Mouse (Mus musculus) E14TG2a.4 (cell line): ENCODE data around the gene Copb1.
A peak's percentile ranks its signal among the peaks of the same experiment; 100 is the strongest.

Source experiments
- H3K27me3 ChIP-seq: 2 replicates; pipeline ENCODE4 v1.6.1; 2014; ENCODE audit warnings: low read length, control low read depth; ENCODE audit not compliant: insufficient read depth
- H3K36me3 ChIP-seq: 2 replicates; pipeline ENCODE4 v1.6.1; 2014; ENCODE audit warnings: low read length, control low read depth; ENCODE audit not compliant: insufficient read depth
- H3K4me1 ChIP-seq: replicated peaks from 2 replicates; pipeline ENCODE4 v1.6.1; 2014; ENCODE audit warnings: low read depth, low read length, control low read depth
- H3K4me3 ChIP-seq: replicated peaks from 2 replicates; pipeline ENCODE4 v1.5.1; 2014; ENCODE audit warnings: mild to moderate bottlenecking, low read length
- H3K9me3 ChIP-seq: 2 replicates; pipeline ENCODE4 v1.6.1; 2014; ENCODE audit warnings: low read length, control low read depth
- CTCF ChIP-seq: conservative IDR thresholded peaks from 2 replicates; pipeline ENCODE4 v1.5.1; 2014; ENCODE audit warnings: low read length
- NANOG ChIP-seq: IDR thresholded peaks from 2 replicates; pipeline ENCODE4 v1.6.1; 2014; ENCODE audit warnings: borderline replicate concordance, low read length, mixed read lengths
- POU5F1 ChIP-seq: IDR thresholded peaks from 2 replicates; pipeline ENCODE4 v1.6.1; 2014; ENCODE audit warnings: low read length, borderline replicate concordance

The Copb1 gene

GRCm38 (mm10) chr7:114253885-114254833 lies at the start of gene Copb1:
Gene Copb1, minus strand, starts transcription at chr7:114254711.
- peak within 1 kb of the TSS; percentile 95 for H3K4me3 ChIP-seq
- peaks cover 4% of the 10 kb centered on the region; the same call in 1 of the 2 replicates for H3K4me1 ChIP-seq
- no peaks in the 10 kb centered on the region for H3K9me3 ChIP-seq
- H3K27me3 ChIP-seq: no peaks in the 10 kb centered on the region
- TF ChIP-seq POU5F1 (no peak), CTCF (no peak), NANOG (no peak)
- H3K36me3 ChIP-seq: peaks cover 31% of the 10 kb centered on the region

- H3K27me3 ChIP-seq: no peaks in the 10 kb centered on the region
- H3K9me3 ChIP-seq: no peaks in the 10 kb centered on the region
- no peak overlapping the region for H3K4me3 ChIP-seq
- TF ChIP-seq POU5F1 (no peak), CTCF (no peak), NANOG (no peak)
- no peaks in the 10 kb centered on the region for H3K4me1 ChIP-seq
- no peaks in the 10 kb centered on the region for H3K36me3 ChIP-seq
These were observed 46.8 kb upstream of the Copb1 start for GRCm38 (mm10) chr7:114301293-114301782.

GRCm38 (mm10) chr7:114300782-114301181 lies 46.3 kb upstream of the Copb1 start:
- Histone ChIP-seq H3K4me1 (no peaks in the 10 kb centered on the region), H3K27me3 (no peaks in the 10 kb centered on the region), H3K9me3 (no peaks in the 10 kb centered on the region), H3K36me3 (no peaks in the 10 kb centered on the region), H3K4me3 (no peak overlapping the region)
- TF ChIP-seq CTCF (no peak), POU5F1 (no peak), NANOG (no peak)

- no peaks in the 10 kb centered on the region for H3K9me3 ChIP-seq
- TF ChIP-seq CTCF: no peak
- TF ChIP-seq POU5F1: no peak
- no peak for TF ChIP-seq NANOG
- H3K36me3 ChIP-seq: no peaks in the 10 kb centered on the region
- no peaks in the 10 kb centered on the region for H3K4me1 ChIP-seq
- no peaks in the 10 kb centered on the region for H3K27me3 ChIP-seq
- H3K4me3 ChIP-seq: no peak overlapping the region
These were observed 44.7 kb upstream of the Copb1 start for GRCm38 (mm10) chr7:114299247-114299646.

- Histone ChIP-seq H3K9me3 (no peaks in the 10 kb centered on the region), H3K4me3 (no peak overlapping the region), H3K36me3 (no peaks in the 10 kb centered on the region), H3K27me3 (no peaks in the 10 kb centered on the region), H3K4me1 (peaks cover 26% of the 10 kb centered on the region)
- TF ChIP-seq CTCF: peak; percentile 55
- TF ChIP-seq POU5F1: no peak
- TF ChIP-seq NANOG: no peak
These were observed 40.2 kb upstream of the Copb1 start for GRCm38 (mm10) chr7:114294698-114295097.

GRCm38 (mm10) chr7:114293903-114294302 lies 39.4 kb upstream of the Copb1 start:
- no peak overlapping the region for H3K4me3 ChIP-seq
- H3K9me3 ChIP-seq: no peaks in the 10 kb centered on the region
- H3K4me1 ChIP-seq: peaks cover 26% of the 10 kb centered on the region
- H3K27me3 ChIP-seq: no peaks in the 10 kb centered on the region
- TF ChIP-seq CTCF (no peak), POU5F1 (no peak), NANOG (no peak)
- no peaks in the 10 kb centered on the region for H3K36me3 ChIP-seq

GRCm38 (mm10) chr7:114292501-114292971 lies 38.0 kb upstream of the Copb1 start:
- TF ChIP-seq CTCF: no peak
- TF ChIP-seq POU5F1: no peak
- TF ChIP-seq NANOG: no peak
- Histone ChIP-seq H3K36me3 (no peaks in the 10 kb centered on the region), H3K4me3 (no peak overlapping the region)

GRCm38 (mm10) chr7:114291461-114292335 lies 37.2 kb upstream of the Copb1 start:
- H3K9me3 ChIP-seq: no peaks in the 10 kb centered on the region
- no peak overlapping the region; the same call in 1 of the 2 replicates for H3K4me3 ChIP-seq
- no peaks in the 10 kb centered on the region; the same call in 1 of the 2 replicates for H3K27me3 ChIP-seq
- peaks cover 26% of the 10 kb centered on the region for H3K4me1 ChIP-seq
- no peaks in the 10 kb centered on the region for H3K36me3 ChIP-seq
- TF ChIP-seq POU5F1: no peak
- TF ChIP-seq CTCF: no peak
- no peak for TF ChIP-seq NANOG

More at GRCm38 (mm10) chr7:114292501-114292971, 38.0 kb upstream of the Copb1 start:
- Histone ChIP-seq H3K27me3 (no peaks in the 10 kb centered on the region), H3K4me1 (peaks cover 26% of the 10 kb centered on the region), H3K9me3 (no peaks in the 10 kb centered on the region)
